Mouse (Mus musculus): ENCODE results near the gene Spata45. TPM values are rescaled to one million over a fixed set of nuclear protein-coding genes. Genes with fewer than 3 reads are reported as not detected.

Gene Spata45
- total RNA-seq, 2 experiments from 2014 or later = not detected

DNA sequence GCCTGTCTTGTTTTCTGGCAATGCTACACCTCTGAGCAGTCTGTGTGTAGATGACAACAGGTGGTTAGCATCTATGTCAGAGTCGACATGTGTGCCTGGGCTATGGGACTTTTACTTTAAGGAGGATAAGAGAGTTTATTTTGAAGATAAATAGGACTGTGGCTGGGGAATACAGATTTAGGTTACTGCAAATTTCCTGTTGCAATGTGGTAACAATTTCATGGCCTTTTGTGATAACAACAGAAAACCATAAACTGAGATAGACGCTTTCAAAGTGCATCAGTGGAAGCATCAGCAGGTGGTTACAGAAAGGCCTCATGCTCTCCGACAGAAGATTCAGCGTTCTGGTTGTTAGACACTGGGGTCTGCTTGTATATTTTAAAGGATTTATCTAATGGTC is 37.0 kb downstream of the Spata45 start:
- no peak for DNase-seq (ENCODE audit: low spot score in 2 of 2)

DNA sequence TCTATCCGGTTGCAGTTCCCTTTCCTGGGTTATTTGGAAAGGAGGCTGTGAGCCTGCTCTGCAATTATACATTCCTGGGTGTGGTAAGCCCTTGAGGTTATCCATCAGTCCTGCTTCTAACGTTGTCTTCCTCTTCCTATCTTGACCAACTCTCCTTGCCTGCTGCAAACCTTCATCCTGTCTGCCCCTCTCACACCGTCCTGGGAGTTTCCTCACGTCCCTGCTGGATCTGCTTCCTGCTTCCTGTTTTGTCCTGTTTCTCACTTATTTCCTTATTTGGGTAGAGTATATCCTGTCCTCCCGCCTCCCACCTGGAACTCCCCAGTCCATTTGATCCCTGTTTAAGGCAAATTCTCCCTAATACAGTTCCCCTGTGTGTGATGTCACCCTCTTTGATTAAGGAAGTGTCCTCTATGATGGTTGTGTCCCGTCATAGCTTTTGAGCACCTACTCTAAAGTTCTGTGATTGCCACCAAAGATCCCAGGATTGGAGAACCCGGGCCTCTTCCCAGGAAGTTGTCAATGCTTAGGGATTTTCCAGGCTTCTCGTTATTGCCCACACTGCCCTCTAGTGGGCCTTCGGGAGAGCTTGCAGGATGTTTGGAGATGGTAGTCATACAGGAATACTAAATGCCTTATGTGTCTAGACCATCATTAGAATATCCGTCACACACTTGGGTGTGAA is 38.9 kb downstream of the Spata45 start:
- no peak overlapping the region for H3K27ac ChIP-seq
- DNase-seq (ENCODE audit: low spot score in 2 of 2) = peak; percentile 58 to 60
- TF ChIP-seq CTCF (conservative IDR thresholded peaks at IDR 0.05) = peak; percentile 94
- H3K4me3 ChIP-seq = no peak overlapping the region

More for the DNA sequence above, 37.0 kb downstream of the Spata45 start:
- Histone ChIP-seq H3K4me3 (no peak overlapping the region), H3K27ac (peak overlapping the region; percentile 14; the same call in 1 of the 2 replicates)
- no peak for TF ChIP-seq CTCF (conservative IDR thresholded peaks at IDR 0.05)

DNA sequence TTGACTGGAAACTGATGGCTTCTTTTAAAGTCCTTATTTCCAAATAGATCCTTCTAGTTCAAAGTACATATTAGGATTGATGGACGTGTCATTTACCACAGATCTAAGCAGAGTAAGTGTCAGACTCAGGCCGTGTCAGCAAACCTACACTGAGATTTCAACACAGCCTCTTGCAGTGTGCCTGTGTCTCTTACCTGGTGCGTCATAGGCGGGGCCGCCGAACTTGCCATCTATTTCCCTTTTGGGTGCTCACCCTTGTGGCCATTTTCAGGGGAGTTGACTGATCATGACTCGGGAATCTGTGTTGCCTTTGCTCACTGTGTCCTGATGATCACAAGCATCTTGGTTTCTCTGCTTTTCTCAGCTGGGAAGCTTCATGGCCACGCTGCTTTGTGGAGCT is 46.8 kb downstream of the Spata45 start:
- no peak for TF ChIP-seq CTCF (conservative IDR thresholded peaks at IDR 0.05)

DNA sequence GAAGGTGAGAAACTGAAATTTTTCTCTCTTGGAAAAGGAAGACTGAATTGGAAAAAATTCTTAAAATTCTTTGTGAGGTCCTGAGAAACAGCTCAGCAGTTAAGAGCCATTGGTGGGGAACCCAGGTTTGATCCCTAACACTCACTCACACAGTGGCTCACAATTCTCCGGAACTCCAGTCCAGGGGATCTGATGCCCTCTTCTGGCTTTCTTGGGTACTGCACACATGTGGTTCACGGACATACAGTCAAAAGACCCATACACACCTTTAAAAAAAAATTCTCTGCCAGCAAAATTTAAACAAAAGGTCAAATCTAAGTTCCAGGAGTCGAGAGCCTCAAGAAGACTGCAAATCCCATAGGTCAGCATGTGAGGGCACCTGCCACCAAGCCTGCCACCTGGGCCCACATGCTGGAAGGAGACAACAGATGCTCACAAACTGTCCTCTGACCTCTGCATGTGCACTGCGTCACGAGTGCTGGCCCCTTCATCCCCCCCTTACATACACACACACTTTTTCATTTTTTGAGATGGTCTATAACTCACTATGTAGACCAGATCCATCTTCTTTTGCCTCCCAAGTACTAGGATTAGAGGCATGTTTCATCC is 48.6 kb downstream of the Spata45 start:
- peak in 1 of 2 experiments; percentile 53 for DNase-seq (ENCODE audit: low spot score in 2 of 2)
- no peak overlapping the region for H3K27ac ChIP-seq
- no peak overlapping the region for H3K4me3 ChIP-seq
- TF ChIP-seq CTCF (conservative IDR thresholded peaks at IDR 0.05) = peak; percentile 80

More for the DNA sequence above, 46.8 kb downstream of the Spata45 start:
- Histone ChIP-seq H3K4me3 (no peak overlapping the region), H3K27ac (no peak overlapping the region)
- DNase-seq (ENCODE audit: low spot score in 2 of 2) = no peak

DNA sequence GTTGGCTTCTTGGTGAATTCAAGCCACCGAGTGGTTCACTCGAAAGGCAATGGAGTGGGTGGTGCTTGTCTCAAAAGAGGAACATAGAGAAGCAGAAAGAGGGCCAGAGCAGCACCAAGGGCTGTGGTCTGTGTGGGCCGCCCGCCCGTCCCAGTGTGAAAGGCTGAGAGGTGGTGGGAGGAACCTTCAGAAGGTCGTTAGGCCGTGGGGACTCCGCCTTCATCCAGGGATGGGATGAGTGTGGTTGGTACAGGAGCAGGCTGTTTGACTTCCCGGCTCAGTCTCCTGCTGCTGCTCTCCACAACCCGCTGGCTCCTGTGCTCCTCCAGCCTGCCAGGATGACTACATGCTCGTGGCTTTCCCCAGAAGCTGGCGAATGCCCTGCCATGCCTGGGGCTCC is 49.2 kb downstream of the Spata45 start:
- DNase-seq (ENCODE audit: low spot score in 2 of 2) = no peak
- no peak for TF ChIP-seq CTCF (conservative IDR thresholded peaks at IDR 0.05)
- no peak overlapping the region for H3K4me3 ChIP-seq
- H3K27ac ChIP-seq = no peak overlapping the region

DNA sequence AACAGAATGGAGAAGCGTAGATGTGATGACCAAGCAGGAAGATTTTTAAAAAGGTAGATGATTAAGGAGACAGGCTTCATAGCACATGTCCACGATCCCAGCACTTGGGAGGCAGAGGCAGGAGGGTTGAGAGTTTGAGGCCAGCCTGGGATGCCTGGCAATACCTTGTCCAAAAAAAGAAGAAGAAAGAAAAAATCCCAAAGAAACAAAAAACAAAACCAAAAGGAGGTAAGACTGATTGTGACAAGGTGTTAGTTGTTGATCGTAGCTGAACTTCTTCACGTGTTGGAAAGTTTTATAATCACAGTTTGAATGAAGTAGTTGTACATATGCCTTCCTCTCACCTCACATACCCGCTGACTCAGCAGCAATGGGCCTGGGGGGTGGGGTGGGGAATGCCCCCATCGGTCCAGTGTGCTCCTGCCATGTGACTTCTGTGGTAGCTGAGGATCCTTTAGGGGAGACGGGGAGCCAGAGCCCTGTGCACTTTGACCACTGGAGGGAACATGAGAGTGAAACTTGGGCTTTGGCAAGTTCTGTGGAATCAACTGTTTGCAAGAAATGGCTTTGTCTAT is 50.0 kb downstream of the Spata45 start:
- no peak for TF ChIP-seq CTCF (conservative IDR thresholded peaks at IDR 0.05)
- DNase-seq (ENCODE audit: low spot score in 2 of 2) = no peak
- H3K4me3 ChIP-seq = no peak overlapping the region
- H3K27ac ChIP-seq = no peak overlapping the region

DNA sequence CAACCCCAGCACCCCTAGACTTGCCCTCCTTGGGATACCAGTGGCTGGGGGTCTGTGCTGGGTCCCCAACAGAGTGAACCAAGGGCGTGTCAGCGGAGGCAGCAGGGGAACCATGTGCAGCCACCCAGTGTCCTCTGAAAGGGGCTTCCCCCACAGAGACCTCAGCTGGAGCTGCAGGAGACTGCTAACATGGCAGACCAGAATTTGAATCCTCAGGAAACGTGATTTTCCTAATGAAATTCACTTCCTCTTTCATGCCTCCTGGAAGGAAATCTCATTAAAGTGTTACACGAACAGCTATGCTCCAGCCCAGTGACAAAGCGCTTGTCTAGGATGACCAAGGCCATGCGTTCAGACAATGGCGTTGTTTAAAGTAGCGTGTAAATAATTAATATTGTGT is 50.5 kb downstream of the Spata45 start:
- no peak for TF ChIP-seq CTCF (conservative IDR thresholded peaks at IDR 0.05)
- DNase-seq (ENCODE audit: low spot score in 2 of 2) = no peak

DNA sequence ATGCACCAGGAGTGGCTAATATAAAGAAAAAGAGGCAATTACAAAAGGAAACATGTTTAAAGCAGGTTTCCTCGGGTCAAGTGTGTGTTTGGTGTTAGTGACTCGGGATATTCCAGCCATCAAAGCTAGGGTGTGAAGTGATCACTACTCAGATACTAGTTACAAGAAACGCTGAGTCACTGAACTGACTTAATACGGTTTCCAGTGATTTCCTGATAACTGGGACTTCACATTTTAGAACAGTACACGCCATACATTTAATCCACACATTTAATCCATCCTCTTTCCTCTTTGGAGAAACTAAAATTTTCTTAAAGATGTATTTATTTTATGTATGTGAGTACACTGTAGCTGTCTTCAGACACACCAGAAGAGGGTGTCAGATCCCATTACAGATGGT is 51.5 kb downstream of the Spata45 start:
- no peak for TF ChIP-seq CTCF (conservative IDR thresholded peaks at IDR 0.05)
- DNase-seq (ENCODE audit: low spot score in 2 of 2) = no peak
- Histone ChIP-seq H3K4me3 (no peak overlapping the region), H3K27ac (no peak overlapping the region)

More for the DNA sequence above, 50.5 kb downstream of the Spata45 start:
- Histone ChIP-seq H3K4me3 (no peak overlapping the region), H3K27ac (no peak overlapping the region)

DNA sequence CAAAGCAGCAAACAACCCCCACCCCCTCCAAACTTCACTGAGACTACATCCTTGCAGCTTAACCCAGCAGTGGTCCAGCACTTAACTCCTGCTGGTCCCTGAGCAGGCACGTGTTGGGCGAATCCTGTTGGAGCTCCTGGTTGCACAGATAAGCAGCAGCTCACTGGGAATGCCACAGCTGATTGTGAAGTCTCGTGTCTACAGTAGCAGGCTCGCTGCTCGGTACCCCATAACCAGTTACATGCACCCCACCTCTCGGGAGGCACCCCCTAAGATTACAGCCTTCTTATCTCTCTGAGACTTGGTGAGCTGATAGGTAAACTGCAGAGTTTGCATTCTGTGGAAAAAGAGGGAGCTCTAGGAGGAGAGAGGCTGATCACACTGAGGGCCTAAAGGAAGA is 52.9 kb downstream of the Spata45 start:
- no peak for DNase-seq (ENCODE audit: low spot score in 2 of 2)
- H3K4me3 ChIP-seq = no peak overlapping the region
- no peak overlapping the region for H3K27ac ChIP-seq
- TF ChIP-seq CTCF (conservative IDR thresholded peaks at IDR 0.05) = no peak

DNA sequence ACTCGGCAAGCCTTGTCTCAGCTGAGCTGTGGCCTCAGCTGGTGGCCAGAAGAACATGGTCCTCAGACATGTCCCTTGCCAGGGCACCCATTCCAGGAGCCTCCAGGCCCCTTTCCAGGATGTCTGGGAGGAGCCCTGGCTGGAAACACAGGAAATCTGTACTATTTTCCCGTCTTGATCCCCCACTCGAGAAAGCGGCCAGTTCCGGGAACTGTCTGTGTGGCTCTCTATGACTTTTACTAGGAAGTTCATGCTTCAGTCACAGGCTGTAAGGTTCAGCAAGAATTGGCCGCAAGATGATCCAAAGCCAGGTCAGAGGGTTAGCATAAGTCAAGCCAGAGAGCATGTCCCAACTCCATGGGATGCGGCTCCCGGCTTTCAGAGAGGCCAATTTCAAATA is 55.6 kb downstream of the Spata45 start:
- no peak for TF ChIP-seq CTCF (conservative IDR thresholded peaks at IDR 0.05)
- no peak overlapping the region for H3K4me3 ChIP-seq
- H3K27ac ChIP-seq = no peak overlapping the region
- no peak for DNase-seq (ENCODE audit: low spot score in 2 of 2)

Other genes with a start within 250 kb of the Spata45 start
- gene Rps6kc1, start 124.9 kb upstream of the Spata45 start, total RNA-seq (2021) = 10 to 100 TPM; 83.7 to 85.8 TPM
- gene Angel2, start 111.5 kb upstream of the Spata45 start, total RNA-seq (2021) = 10 to 100 TPM; 53.1 to 60.0 TPM
- 1 to 10 TPM; 1.6 to 1.7 TPM for gene Vash2, start 57.3 kb upstream of the Spata45 start, total RNA-seq (2021)
- gene Flvcr1, start 10.5 kb upstream of the Spata45 start, total RNA-seq (2021) = 10 to 100 TPM; 16.9 to 18.9 TPM
- gene Tatdn3, start 26.3 kb downstream of the Spata45 start, total RNA-seq (2021) = 10 to 100 TPM; 38.4 to 48.7 TPM
- 1 to 10 TPM in 1 of 2 experiments, under 1 TPM in 1; 0.87 to 1.3 TPM for gene Nsl1, start 26.4 kb downstream of the Spata45 start, total RNA-seq (2021)
- gene Batf3, start 61.2 kb downstream of the Spata45 start, total RNA-seq (2021) = 1 to 10 TPM in 1 of 2 experiments, under 1 TPM in 1; 0.98 to 1.7 TPM
- not detected for gene Fam71a, start 128.2 kb downstream of the Spata45 start, total RNA-seq (2021)
- gene Atf3, start 181.4 kb downstream of the Spata45 start, total RNA-seq (2021) = under 1 TPM; 0.52 to 0.67 TPM